Mouse (Mus musculus) liver, embryonic 14.5 days (tissue): Measurements from ENCODE around the gene Fgfr2.

ENCODE experiments used
- CTCF ChIP-seq: IDR thresholded peaks from 2 replicates; pipeline ENCODE4 v1.5.1; 2016; ENCODE audit warnings: antibody characterized with exemption, low read depth, control low read depth
- EP300 ChIP-seq: IDR thresholded peaks from 2 replicates; pipeline ENCODE4 v1.6.1; 2016; ENCODE audit warnings: antibody characterized with exemption, low read depth

DNA sequence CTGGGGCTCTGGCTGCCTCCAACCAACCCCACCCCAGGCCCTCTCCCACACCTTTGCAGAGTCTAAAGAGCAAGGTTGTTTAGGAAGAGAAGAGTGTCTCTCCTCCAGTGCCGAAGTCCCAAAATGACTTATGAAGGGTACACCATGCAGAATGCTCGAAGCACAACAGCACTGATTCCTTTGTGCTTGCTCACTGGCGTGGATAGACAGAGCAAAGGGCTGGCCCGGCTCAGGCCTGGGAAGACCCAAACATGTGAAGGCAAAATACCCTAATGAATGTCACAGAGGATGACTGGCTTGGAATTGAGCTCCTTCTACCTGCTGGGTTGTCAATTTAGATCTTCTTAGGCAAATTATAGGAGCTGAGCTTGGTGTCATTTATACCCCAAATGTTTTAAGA, 2914.5 kb downstream of the Fgfr2 start:
- TF ChIP-seq CTCF, result no peak
- no peak for TF ChIP-seq EP300
